In genomic region chr5:143404148-143404930, GRCm38 (mm10) we compare ENCODE assay signal across 8 mouse cellular contexts. TPM values are rescaled to one million over a fixed set of nuclear protein-coding genes. Genes with fewer than 3 reads are reported as not detected.
A peak's percentile ranks its signal among the peaks of the same experiment; 100 is the strongest.
DNase-seq lines count a peak whose midpoint lies in the region; ATAC-seq and TF ChIP-seq lines count a peak whose summit lies in the region.

No protein-coding gene starts in this region.

- peaks cover 51% of the 10 kb centered on the region for H3K79me2 ChIP-seq in MEL (ENCODE audit: control insufficient read depth, insufficient read depth, low read length, poor library complexity)

- H3K27me3 ChIP-seq in MEL (ENCODE audit: control insufficient read depth in 1 of 2, insufficient read depth in 2 of 2, low read length in 2 of 2) = no peaks in the 10 kb centered on the region
- no peaks in the 10 kb centered on the region for H3K27me3 ChIP-seq in forebrain, embryonic 13.5 days

- DNase-seq in frontal cortex, adult 2 months (ENCODE audit: extremely low spot score in 1 of 2, low spot score in 1 of 2) = no peak
- DNase-seq in MEL (ENCODE audit: low read depth, low spot score) = peak; percentile 54
- peak; percentile 46 for DNase-seq in kidney, adult 9 months
- DNase-seq in ovary, postnatal 10 days (ENCODE audit: low spot score) = no peak
- DNase-seq in urinary bladder, postnatal 10 days (ENCODE audit: low spot score) = no peak

- H3K27ac ChIP-seq in MEL (ENCODE audit: control insufficient read depth, low read depth, low read length) = peak overlapping the region; percentile 68
- peak overlapping the region; percentile 74 for H3K27ac ChIP-seq in forebrain, embryonic 13.5 days

- H3K9ac ChIP-seq in MEL (ENCODE audit: control insufficient read depth, low read depth, low read length, poor library complexity, severe bottlenecking) = peak overlapping the region; percentile 99
- peak overlapping the region; percentile 94 for H3K9ac ChIP-seq in forebrain, embryonic 13.5 days

- no peaks in the 10 kb centered on the region for H3K9me3 ChIP-seq in MEL (replicated peaks; ENCODE audit: insufficient read depth, low read length)
- no peaks in the 10 kb centered on the region for H3K9me3 ChIP-seq in forebrain, embryonic 13.5 days (replicated peaks)

- peak overlapping the region; percentile 76 to 97 for H3K4me3 ChIP-seq in MEL (ENCODE audit: control insufficient read depth in 1 of 2, insufficient read depth in 1 of 2, low read depth in 2 of 2, low read length in 2 of 2)
- peak overlapping the region; percentile 97 for H3K4me3 ChIP-seq in forebrain, embryonic 13.5 days

- no peak for TF ChIP-seq CTCF in MEL (IDR thresholded peaks at IDR 0.05 in 2 of 3, conservative IDR thresholded peaks at IDR 0.05 in 1 of 3; ENCODE audit: control insufficient read depth in 1 of 3, insufficient read depth in 1 of 3, low read depth in 2 of 3, low read length in 3 of 3, poor library complexity in 1 of 3, severe bottlenecking in 1 of 3)

- H3K4me2 ChIP-seq in forebrain, embryonic 13.5 days = peak overlapping the region; percentile 96

- no peak for TF ChIP-seq POLR2A in MEL (IDR thresholded peaks at IDR 0.05; ENCODE audit: control insufficient read depth in 1 of 2, insufficient read depth in 1 of 2, low read depth in 1 of 2, low read length in 2 of 2, poor library complexity in 1 of 2)

- WGBS in forebrain, embryonic 13.5 days = 4% methylated on average over 34 of the region's 34 CpGs

- no peak for TF ChIP-seq EP300 in MEL (IDR thresholded peaks at IDR 0.05; ENCODE audit: low read depth in 1 of 2, low read length in 2 of 2)

- no peak for TF ChIP-seq RAD21 in MEL (IDR thresholded peaks at IDR 0.05; ENCODE audit: low read depth, low read length)

- peak; percentile 27; the same call in 1 of the 2 replicates for ATAC-seq in frontal cortex, adult (ENCODE audit: low TSS enrichment)
- peak; percentile 31 for ATAC-seq in forebrain, embryonic 13.5 days
- ATAC-seq in megakaryocyte progenitor cell, adult 5-6 weeks (replicated peaks; ENCODE audit: poor library complexity) = peak; percentile 10; the same call in 1 of the 2 replicates

- peaks cover 12 to 22% of the 10 kb centered on the region in 2 experiments for H3K36me3 ChIP-seq in MEL (ENCODE audit: control insufficient read depth in 1 of 2, insufficient read depth in 2 of 2, low read length in 2 of 2)
- peaks cover 18% of the 10 kb centered on the region; the same call in 1 of the 2 replicates for H3K36me3 ChIP-seq in forebrain, embryonic 13.5 days (ENCODE audit: poor library complexity, severe bottlenecking)

- peaks cover 11 to 33% of the 10 kb centered on the region in 2 experiments; a peak in 3 of 4 replicates for H3K4me1 ChIP-seq in MEL (ENCODE audit: control insufficient read depth in 1 of 2, insufficient read depth in 2 of 2, low read length in 2 of 2)
- peaks cover 27% of the 10 kb centered on the region for H3K4me1 ChIP-seq in forebrain, embryonic 13.5 days

TF ChIP-seq in MEL, 35 proteins besides CTCF, POLR2A, EP300 and RAD21:
- TF ChIP-seq ZNF384 (IDR thresholded peaks at IDR 0.05; ENCODE audit: low read depth, low read length) (no peak), ELF1 (IDR thresholded peaks at IDR 0.05; ENCODE audit: low read depth, low read length) (no peak), TBP (IDR thresholded peaks at IDR 0.05; ENCODE audit: low read depth, low read length) (no peak), MYC (IDR thresholded peaks at IDR 0.05; ENCODE audit: low read depth, low read length) (no peak), UBTF (IDR thresholded peaks at IDR 0.05; ENCODE audit: borderline replicate concordance, insufficient read depth, low read depth, low read length) (0 out of 2 replicates have a peak, but pooled peaks have one; percentile 48), TAL1 (IDR thresholded peaks at IDR 0.05; ENCODE audit: low read length) (no peak), USF2 (IDR thresholded peaks at IDR 0.05; ENCODE audit: borderline replicate concordance in 1 of 2, insufficient read depth in 1 of 2, low read depth in 1 of 2, low read length in 2 of 2) (no peak), MAFK (IDR thresholded peaks at IDR 0.05; ENCODE audit: borderline replicate concordance, low read depth, low read length) (no peak)

RNA-seq across cellular contexts. Expression of gene Kdelr2, which starts 0.7 kb away (rescaled TPM):
- 28.1 and 30.1 TPM in 2 replicates for polyA plus RNA-seq in frontal cortex, adult 2 months (2012; rRNA removed)
- 62.5 and 80.5 TPM in 2 replicates for total RNA-seq in MEL (2012; rRNA removed)
- 10 to 100 TPM in 1 of 2 experiments, not detected in 1; 94.4 TPM for polyA plus RNA-seq in MEL (2012; ENCODE audit: insufficient read depth in 1 of 2, insufficient read length in 2 of 2, low read depth in 1 of 2, low replicate concordance in 2 of 2, missing spikeins in 1 of 2)
- polyA plus RNA-seq in forebrain, embryonic 13.5 days (2015; fragmentation: Nextera tagmentation; extraction: Ambion mirVana) = 146 and 148 TPM in 2 replicates
- total RNA-seq in megakaryocyte progenitor cell, adult 5-6 weeks (2015) = 98.7 and 103 TPM in 2 replicates
- total RNA-seq in megakaryocyte progenitor cell, adult 5-6 weeks (2017) = 150 and 171 TPM in 2 replicates

RNA-seq across cellular contexts. Expression of gene Grid2ip, which starts 47.2 kb away (rescaled TPM):
- 6.2 and 7.5 TPM in 2 replicates for polyA plus RNA-seq in frontal cortex, adult 2 months (2012; rRNA removed)
- 0.03 TPM in 1 of 2 replicates, not detected in the other for total RNA-seq in MEL (2012; rRNA removed)
- polyA plus RNA-seq in MEL (2012; ENCODE audit: insufficient read depth in 1 of 2, insufficient read length in 2 of 2, low read depth in 1 of 2, low replicate concordance in 2 of 2, missing spikeins in 1 of 2) = not detected
- polyA plus RNA-seq in forebrain, embryonic 13.5 days (2015; fragmentation: Nextera tagmentation; extraction: Ambion mirVana) = 0.15 and 0.23 TPM in 2 replicates
- total RNA-seq in megakaryocyte progenitor cell, adult 5-6 weeks (2015) = not detected in 2 replicates
- total RNA-seq in megakaryocyte progenitor cell, adult 5-6 weeks (2017) = not detected in 2 replicates

Comparison
In these comparisons a context has a peak if more than half of its experiments do, and no peak if none do; other contexts are left out.
1. DNase-seq: peak in MEL (single experiment) and kidney, adult 9 months (single experiment); none in frontal cortex, adult 2 months (0 of 2), ovary, postnatal 10 days (single experiment) and urinary bladder, postnatal 10 days (single experiment).
2. Peak in every context shown above with its lines, with median percentiles within 50 percentile points of each other: ATAC-seq.